Mouse (Mus musculus) layer of hippocampus, adult 9-10 months (tissue): ENCODE measurements around the gene D17Wsu92e.

Experiments used
- DNase-seq: peaks from one replicate; pipeline ENCODE4 v3.0.0; 2022; ENCODE audit warnings: low spot score

Gene D17Wsu92e

DNA sequence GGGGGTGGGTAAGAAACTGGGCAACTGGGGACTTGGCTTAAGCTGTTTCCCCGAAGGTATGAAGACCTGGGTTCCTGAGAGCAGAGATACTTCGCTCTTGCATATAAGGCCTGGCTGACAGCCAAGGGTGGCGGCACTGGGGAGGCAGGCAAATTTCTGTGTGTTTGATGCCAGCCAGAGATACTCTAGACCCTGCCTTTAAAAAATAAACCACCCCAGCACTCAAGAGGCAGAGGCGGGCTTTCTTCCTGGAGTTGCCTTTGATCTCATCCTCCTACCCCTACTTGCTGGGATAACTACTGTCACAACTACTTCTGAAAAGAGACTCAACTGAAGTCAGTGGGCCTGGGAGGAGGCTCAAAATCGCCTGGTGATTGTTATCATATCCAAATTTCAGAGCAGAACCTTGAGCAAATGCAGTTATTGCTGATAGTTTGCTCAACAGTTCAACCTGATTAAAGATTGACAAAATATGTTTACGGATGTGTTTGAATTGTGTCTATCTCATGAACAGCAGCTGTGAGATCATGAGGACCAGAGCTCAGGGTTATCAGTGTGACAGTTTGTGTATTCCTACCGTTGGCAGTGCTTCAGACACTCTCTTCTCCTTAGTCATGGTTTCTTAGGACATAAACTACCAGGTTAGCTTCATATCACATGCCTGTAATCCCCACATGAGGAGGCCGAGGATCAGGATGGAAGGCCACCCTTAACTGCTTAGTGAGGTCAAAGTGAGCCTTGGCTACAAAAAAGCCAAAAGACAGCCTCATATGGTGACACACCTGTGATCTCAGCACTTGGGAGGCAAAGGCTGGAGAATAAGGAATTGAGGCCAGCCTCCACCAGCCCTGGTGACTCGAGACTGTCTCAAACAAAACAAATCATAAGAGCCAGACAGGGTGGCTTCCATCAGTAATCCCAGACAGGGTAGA, 1.2 kb upstream of the D17Wsu92e start:
- DNase-seq, result no peak

- peak; percentile 21 for DNase-seq
These were observed 379 bp downstream of the D17Wsu92e start for GRCm38 (mm10) chr17:27819971-27820567.

- DNase-seq, result no peak
These were observed 902 bp downstream of the D17Wsu92e start for GRCm38 (mm10) chr17:27819521-27819970.

GRCm38 (mm10) chr17:27819011-27819410, 1.4 kb downstream of the D17Wsu92e start:
- no peak for DNase-seq

- no peak for DNase-seq
These were observed 5.8 kb downstream of the D17Wsu92e start for GRCm38 (mm10) chr17:27814606-27815005.

DNA sequence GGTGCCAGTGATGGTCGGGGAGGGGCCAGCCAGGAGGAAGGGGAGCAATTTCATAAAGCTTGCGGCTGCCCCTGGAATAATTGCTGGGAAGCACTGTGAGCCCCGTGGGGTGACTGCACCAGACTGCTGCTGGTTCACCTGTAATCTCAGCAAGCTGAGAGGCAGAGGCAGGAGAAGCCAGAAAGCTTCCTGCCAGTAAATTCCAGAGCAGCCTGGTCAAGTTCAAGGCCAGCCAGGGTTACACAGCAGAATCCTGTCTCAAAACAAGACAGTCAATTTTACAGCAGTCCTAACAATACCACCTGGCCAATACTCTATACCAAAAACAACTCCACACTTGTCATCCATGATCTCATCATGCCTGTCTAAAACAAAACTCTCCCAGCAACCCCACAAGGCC, 8.5 kb downstream of the D17Wsu92e start:
- DNase-seq, result no peak

DNA sequence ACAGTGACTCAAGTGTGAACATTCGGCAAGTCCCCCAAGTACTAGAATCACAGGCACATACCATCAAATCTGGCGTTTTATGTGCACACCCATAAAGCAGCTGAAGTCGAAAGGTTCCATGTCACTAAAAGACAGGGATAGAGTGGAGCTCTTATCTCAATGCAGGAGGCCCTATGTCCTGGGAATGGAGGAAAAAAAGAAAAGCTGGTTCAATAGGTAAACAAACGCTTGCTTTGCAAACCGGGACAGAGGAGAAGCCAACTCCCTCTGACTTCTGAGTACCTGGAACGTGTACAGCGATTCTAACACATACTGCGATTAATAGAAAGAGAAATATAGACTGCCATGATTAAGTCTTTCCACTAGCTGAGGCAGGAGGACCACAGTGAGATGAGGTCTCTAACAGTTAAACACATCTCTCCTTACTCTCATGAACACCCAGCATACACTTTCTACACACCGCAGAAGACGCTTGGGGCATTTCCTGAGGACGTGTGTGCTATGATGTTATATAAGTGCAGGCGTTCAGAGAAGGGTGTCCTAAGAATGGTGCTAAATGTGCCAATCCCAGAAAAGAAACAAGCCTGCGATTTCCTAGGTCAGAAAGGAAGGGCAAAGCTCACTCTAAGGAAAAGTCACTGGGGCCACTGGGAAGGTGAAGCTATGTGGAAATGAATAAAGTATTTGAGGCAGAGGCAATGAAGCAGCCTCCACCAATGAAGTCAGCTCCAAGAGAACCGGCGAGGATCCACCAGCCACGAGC, 9.7 kb downstream of the D17Wsu92e start:
- DNase-seq, result no peak

- no peak for DNase-seq
These were observed 12.8 kb downstream of the D17Wsu92e start for GRCm38 (mm10) chr17:27807542-27808078.

DNA sequence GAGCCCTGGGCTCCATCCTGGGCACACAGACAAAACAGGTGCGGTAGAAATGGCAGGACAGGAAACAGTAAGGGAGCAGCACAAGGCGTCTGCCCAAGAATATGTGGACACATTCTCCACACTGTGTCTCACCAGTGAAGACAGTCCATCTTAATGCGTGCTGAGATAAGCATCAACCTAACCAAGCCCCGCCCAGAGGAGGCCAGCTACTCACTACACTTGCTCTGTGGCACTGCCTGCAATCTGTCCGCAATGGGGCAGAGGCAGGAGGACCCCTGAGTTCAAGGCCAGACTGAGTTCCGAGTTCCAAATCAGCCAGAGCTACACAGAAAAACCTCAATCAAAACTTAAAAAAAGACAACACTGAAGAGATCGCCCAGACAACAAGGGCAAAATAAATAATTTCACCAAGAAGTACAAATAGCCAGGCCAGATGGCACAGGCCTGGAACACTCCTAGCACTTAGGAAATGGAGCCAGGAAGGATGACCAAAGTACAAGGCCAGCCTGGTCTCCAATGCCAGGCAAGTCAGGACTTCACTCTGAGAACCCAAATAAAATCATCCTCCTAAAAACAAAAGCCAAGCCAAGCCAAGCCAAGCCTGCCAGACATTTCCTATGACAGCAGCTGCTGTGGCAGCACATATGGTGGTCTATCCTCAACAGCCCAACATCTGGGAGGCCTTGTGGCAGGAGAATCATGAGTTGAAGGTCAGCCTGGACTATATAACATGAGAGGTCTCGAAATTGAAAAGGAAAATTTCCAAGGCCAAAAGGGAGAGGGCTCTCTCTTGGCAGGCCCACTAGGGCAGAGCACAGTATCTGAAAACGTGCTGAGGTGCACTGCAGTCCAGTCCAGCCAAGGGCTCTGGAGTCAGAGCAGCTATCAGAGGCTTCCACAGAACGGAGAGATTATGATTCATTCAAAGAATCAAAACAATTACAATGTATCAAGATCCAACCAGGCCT, 15.4 kb downstream of the D17Wsu92e start:
- no peak for DNase-seq

DNA sequence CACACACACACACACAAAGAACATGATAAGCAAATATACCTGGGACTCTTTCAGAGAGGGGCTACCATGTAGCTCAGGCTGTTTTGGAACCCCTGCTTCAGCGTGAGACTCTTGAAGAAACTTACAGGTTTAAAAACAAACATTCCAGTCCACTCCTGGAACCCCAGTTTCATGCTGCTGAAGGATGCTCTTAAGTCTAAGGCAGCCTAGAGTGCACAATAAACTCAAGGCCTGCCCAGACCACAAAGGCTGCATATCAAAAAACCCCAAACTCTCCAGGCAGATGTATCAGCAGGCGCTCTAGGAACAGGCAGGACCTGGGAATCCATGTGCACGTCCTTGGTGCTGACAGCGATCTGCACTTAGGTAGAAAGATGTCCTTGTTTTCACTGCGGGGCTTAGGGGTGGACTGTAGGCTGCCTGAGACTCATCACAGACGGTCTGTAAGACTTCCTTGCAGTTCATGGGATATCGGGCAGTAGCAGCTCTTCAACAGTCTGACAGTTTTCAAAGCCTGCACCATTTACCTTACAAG, 16.2 kb downstream of the D17Wsu92e start:
- DNase-seq, result no peak

DNA sequence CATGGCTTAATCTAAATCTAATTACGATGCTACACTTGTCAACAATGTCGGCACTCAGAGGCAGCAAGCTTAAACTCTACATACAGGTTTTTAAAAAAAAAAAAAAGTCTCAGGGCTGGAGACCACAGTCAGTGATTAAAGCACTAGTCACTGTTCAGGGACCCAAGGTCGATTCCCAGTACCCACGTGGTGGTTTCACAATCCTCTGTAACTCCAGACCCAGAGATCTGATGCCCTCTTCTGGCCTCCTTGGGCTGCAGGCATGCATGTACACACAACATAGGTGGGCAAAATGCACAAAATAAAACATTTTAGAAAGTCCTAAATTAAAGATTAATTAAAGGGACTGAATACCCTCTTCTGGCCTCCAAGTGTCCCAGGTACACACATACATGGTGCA, 16.7 kb downstream of the D17Wsu92e start:
- DNase-seq, result no peak

GRCm38 (mm10) chr17:27800710-27801648, 19.5 kb downstream of the D17Wsu92e start:
- no peak for DNase-seq

DNA sequence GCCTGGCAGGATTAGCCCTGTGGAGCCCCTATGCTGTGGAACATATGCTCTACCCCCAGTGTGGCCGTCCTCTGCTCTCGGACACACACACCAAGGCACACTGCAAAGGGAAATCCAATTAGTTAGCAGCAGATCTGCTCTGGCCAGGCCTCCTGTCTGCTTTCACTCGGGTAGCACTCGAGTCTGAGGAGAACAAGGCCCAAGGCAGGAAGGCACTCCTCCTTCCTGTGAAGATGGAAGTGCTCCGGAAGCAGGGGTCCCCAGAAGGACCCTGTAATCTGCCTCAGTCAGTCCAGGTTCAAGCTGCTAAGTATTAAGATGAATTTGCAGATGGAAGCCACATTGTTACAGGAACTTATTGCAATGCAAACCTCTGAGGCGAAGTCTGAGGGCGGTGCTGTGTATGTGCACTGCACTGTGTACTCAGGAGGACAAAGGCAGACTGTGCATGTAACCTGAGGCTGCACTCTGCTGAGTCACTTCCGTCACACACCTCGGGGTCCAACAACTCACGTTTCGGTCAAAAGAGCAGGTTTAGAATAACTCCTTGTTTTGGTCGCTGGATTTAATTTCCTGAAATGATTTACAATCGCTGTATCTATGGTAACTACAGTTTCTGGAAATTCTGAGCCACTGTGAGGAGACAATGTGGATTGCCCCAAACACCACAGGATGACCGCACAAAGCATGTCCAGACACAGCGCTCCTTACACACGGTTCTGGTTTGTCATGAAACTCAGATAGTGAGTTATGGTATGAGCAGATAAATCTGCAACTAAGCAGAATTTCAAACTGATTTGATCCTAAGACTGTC, 20.5 kb downstream of the D17Wsu92e start:
- DNase-seq, result no peak

GRCm38 (mm10) chr17:27797341-27797872, 23.0 kb downstream of the D17Wsu92e start:
- DNase-seq, result no peak

DNA sequence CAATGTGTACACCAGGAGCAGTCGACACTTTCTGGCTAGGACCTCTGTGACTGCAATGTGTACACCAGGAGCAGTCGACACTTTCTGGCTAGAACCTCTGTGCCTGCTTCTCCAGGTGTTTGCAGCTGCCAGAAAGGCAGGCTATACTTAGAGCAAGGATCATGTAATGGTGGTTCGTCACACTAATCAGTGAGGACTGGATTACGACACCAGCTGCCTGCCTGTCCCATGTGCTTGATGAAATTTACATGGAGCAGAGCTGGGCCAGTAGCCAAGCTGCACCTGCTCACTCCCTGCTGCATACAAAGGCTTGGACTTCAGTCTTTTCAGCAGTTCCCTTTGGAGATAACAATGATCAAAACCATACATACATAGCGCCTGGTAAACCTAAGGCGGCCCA, 23.7 kb downstream of the D17Wsu92e start:
- DNase-seq, result no peak

DNA sequence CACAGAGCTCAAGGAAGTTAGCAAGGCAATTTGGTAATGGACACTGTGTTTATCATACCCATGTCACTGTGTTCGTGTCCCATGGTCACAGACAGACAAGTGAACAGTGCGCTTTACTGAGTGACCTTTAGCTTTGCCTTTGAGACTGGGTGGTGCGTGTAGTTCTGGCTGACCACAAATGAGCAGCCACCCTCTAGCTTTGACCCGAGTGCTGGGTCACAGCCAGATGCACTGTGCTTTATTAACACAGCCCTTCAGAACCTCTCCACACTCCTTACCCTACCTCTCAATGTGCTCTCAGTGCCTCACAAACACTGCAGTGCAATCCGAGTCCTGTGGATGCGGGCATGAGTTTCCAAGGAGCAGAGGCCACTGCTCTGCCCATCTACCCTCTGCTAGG, 27.3 kb downstream of the D17Wsu92e start:
- DNase-seq, result no peak

GRCm38 (mm10) chr17:27792516-27792915, 27.9 kb downstream of the D17Wsu92e start:
- no peak for DNase-seq

GRCm38 (mm10) chr17:27791556-27791955, 28.9 kb downstream of the D17Wsu92e start:
- DNase-seq, result no peak

DNA sequence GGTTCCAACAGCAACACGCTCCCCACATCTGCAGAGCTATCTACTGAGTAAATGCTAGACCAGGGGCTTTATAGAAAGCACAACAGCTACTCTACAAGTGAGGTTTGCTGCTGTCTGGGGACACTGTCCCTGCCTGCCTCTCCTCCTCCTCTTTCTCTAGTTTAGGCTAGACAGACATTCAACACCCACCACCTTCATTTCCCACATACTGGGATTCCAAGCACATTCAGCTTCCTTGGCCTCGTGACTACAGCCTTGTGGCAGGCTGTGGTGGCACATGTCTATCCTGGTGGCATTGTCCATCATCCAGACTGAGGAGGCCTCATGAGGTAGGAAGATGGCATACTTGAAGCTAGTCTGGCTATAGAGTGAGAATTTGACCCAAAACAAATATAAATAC, 29.5 kb downstream of the D17Wsu92e start:
- DNase-seq, result no peak
